Mouse (Mus musculus) ES-Bruce4 (cell line): ENCODE measurements around the gene Nipsnap1. TPM values are rescaled to one million over a fixed set of nuclear protein-coding genes. Genes with fewer than 3 reads are reported as not detected.

Experiments
- H3K27ac ChIP-seq: 2 replicates; pipeline ENCODE4 v1.5.1; 2012; ENCODE audit warnings: low read length, inconsistent platforms; ENCODE audit not compliant: insufficient read depth
- H3K27me3 ChIP-seq: 2 replicates; pipeline ENCODE4 v1.6.1; 2012; ENCODE audit warnings: mild to moderate bottlenecking, low read length, inconsistent platforms; ENCODE audit not compliant: control insufficient read depth, poor library complexity, insufficient read depth, severe bottlenecking
- H3K36me3 ChIP-seq: 2 replicates; pipeline ENCODE4 v1.6.1; 2012; ENCODE audit warnings: inconsistent platforms, mild to moderate bottlenecking, low read length, moderate library complexity; ENCODE audit not compliant: control insufficient read depth, poor library complexity, insufficient read depth, severe bottlenecking
- H3K4me1 ChIP-seq: one replicate; pipeline ENCODE4 v1.8.1; 2011; ENCODE audit warnings: low read length; ENCODE audit not compliant: control insufficient read depth, insufficient read depth
- H3K4me3 ChIP-seq: 2 replicates; pipeline ENCODE4 v1.5.1; 2011; ENCODE audit warnings: low read depth, mild to moderate bottlenecking, low read length
- H3K9ac ChIP-seq: 2 replicates; pipeline ENCODE4 v1.6.1; 2012; ENCODE audit warnings: low read depth, mild to moderate bottlenecking, inconsistent platforms; ENCODE audit not compliant: poor library complexity, severe bottlenecking
- H3K9me3 ChIP-seq: replicated peaks from 2 replicates; pipeline ENCODE4 v1.6.1; 2012; ENCODE audit warnings: mild to moderate bottlenecking, low read length, inconsistent platforms; ENCODE audit not compliant: control insufficient read depth, poor library complexity, insufficient read depth, severe bottlenecking
- CTCF ChIP-seq: IDR thresholded peaks from one replicate; pipeline ENCODE4 v1.8.1; 2011; ENCODE audit warnings: low read depth, low read length
- EP300 ChIP-seq: IDR thresholded peaks from 2 replicates; pipeline ENCODE4 v1.6.1; 2011; ENCODE audit warnings: low read depth, low read length; ENCODE audit not compliant: insufficient read depth
- POLR2A ChIP-seq: IDR thresholded peaks from one replicate; pipeline ENCODE4 v1.8.1; 2011; ENCODE audit warnings: low read length; ENCODE audit not compliant: insufficient read depth
- polyA plus RNA-seq: library from polyadenylated mRNA; stranded (reverse); fragments of >200 nt; gene quantifications from 2 replicates; pipeline ENCODE4 v1.2.4, GENCODE M21; 2011; ENCODE audit warnings: low read depth; ENCODE audit not compliant: missing spikeins, insufficient read depth, insufficient read length

Gene Nipsnap1
- polyA plus RNA-seq = 83.4 and 91.2 TPM in 2 replicates

GRCm38 (mm10) chr11:4873755-4874475 lies at the start of gene Nipsnap1:
Nipsnap1 (plus strand) TSS chr11:4873951.
- Histone ChIP-seq H3K4me3 (peak within 1 kb of the TSS; percentile 89), H3K27ac (0 out of 2 replicates have a peak within 1 kb of the TSS, but pooled peaks have one; percentile 1), H3K9ac (peak within 1 kb of the TSS; percentile 64), H3K9me3 (no peaks in the 10 kb centered on the region), H3K36me3 (peaks cover 3% of the 10 kb centered on the region; the same call in 1 of the 2 replicates), H3K27me3 (no peaks in the 10 kb centered on the region), H3K4me1 (peaks cover 1% of the 10 kb centered on the region)
- TF ChIP-seq POLR2A (peak; percentile 71), CTCF (no peak), EP300 (no peak)

- Histone ChIP-seq H3K4me3 (no peak overlapping the region), H3K27me3 (no peaks in the 10 kb centered on the region), H3K4me1 (peaks cover 3% of the 10 kb centered on the region), H3K27ac (no peak overlapping the region), H3K9me3 (no peaks in the 10 kb centered on the region), H3K36me3 (no peaks in the 10 kb centered on the region), H3K9ac (no peak overlapping the region)
- TF ChIP-seq POLR2A (no peak), CTCF (no peak), EP300 (no peak)
These were observed 47.5 kb upstream of the Nipsnap1 start for GRCm38 (mm10) chr11:4826152-4826778.

GRCm38 (mm10) chr11:4827340-4827739 lies 46.4 kb upstream of the Nipsnap1 start:
- Histone ChIP-seq H3K9ac (no peak overlapping the region), H3K27me3 (no peaks in the 10 kb centered on the region), H3K9me3 (no peaks in the 10 kb centered on the region), H3K4me3 (no peak overlapping the region), H3K4me1 (peaks cover 3% of the 10 kb centered on the region), H3K36me3 (no peaks in the 10 kb centered on the region), H3K27ac (no peak overlapping the region)
- no peak for TF ChIP-seq CTCF
- no peak for TF ChIP-seq EP300
- TF ChIP-seq POLR2A = no peak

GRCm38 (mm10) chr11:4827916-4828315 lies 45.8 kb upstream of the Nipsnap1 start:
- Histone ChIP-seq H3K4me3 (no peak overlapping the region), H3K27ac (no peak overlapping the region), H3K9me3 (no peaks in the 10 kb centered on the region), H3K27me3 (no peaks in the 10 kb centered on the region), H3K36me3 (no peaks in the 10 kb centered on the region), H3K9ac (no peak overlapping the region), H3K4me1 (peaks cover 3% of the 10 kb centered on the region)
- no peak for TF ChIP-seq EP300
- no peak for TF ChIP-seq POLR2A
- no peak for TF ChIP-seq CTCF

GRCm38 (mm10) chr11:4831066-4831465 lies 42.7 kb upstream of the Nipsnap1 start:
- Histone ChIP-seq H3K36me3 (no peaks in the 10 kb centered on the region), H3K9me3 (no peaks in the 10 kb centered on the region), H3K4me3 (no peak overlapping the region), H3K27ac (no peak overlapping the region), H3K4me1 (no peaks in the 10 kb centered on the region), H3K9ac (no peak overlapping the region), H3K27me3 (no peaks in the 10 kb centered on the region)
- TF ChIP-seq POLR2A (no peak), CTCF (no peak), EP300 (no peak)

- H3K36me3 ChIP-seq = no peaks in the 10 kb centered on the region
- no peak for TF ChIP-seq POLR2A
- no peak for TF ChIP-seq EP300
- TF ChIP-seq CTCF = no peak
These were observed 40.3 kb upstream of the Nipsnap1 start for GRCm38 (mm10) chr11:4833295-4833939.

More at GRCm38 (mm10) chr11:4833295-4833939, 40.3 kb upstream of the Nipsnap1 start:
- H3K9me3 ChIP-seq = no peaks in the 10 kb centered on the region
- no peaks in the 10 kb centered on the region for H3K4me1 ChIP-seq
- no peak overlapping the region for H3K27ac ChIP-seq
- no peaks in the 10 kb centered on the region for H3K27me3 ChIP-seq
- no peak overlapping the region for H3K9ac ChIP-seq
- no peak overlapping the region for H3K4me3 ChIP-seq
